Mouse (Mus musculus): ENCODE results near the gene Gfod2. TPM values are rescaled to one million over a fixed set of nuclear protein-coding genes. Genes with fewer than 3 reads are reported as not detected.

Gfod2 gene
- total and polyA plus RNA-seq, 2 experiments from 2014 or later, result 53.1 to 53.8 TPM

GRCm38 (mm10) chr8:105704955-105705354 is 53.5 kb downstream of the Gfod2 start:
- whole genome bisulfite sequencing, result 76% methylated on average over 6 of the region's 6 CpGs
- 0 out of 2 replicates have a peak, but pooled peaks cover 4% of the 10 kb centered on the region for H3K36me3 ChIP-seq (ENCODE audit: insufficient read depth, low read length)
- TF ChIP-seq CTCF (IDR thresholded peaks at IDR 0.05; ENCODE audit: low read depth), result no peak

GRCm38 (mm10) chr8:105704146-105704812 is 54.2 kb downstream of the Gfod2 start:
- TF ChIP-seq CTCF (IDR thresholded peaks at IDR 0.05; ENCODE audit: low read depth), result no peak
- ATAC-seq, result no peak
- Histone ChIP-seq H3K36me3 (ENCODE audit: insufficient read depth, low read length) (0 out of 2 replicates have a peak, but pooled peaks cover 4% of the 10 kb centered on the region), H3K9ac (replicated peaks; ENCODE audit: low read length) (no peak overlapping the region), H3K4me2 (ENCODE audit: low read depth, low read length) (no peak overlapping the region), H3K27me3 (ENCODE audit: insufficient read depth, low read length) (no peaks in the 10 kb centered on the region), H3K4me3 (ENCODE audit: low read length) (no peak overlapping the region), H3K27ac (no peak overlapping the region), H3K9me3 (ENCODE audit: low read length) (no peaks in the 10 kb centered on the region), H3K4me1 (ENCODE audit: insufficient read depth, low read length) (peaks cover 24% of the 10 kb centered on the region)
- DNase-seq (ENCODE audit: low spot score), result no peak
- WGBS, result 86% methylated on average over 34 of the region's 34 CpGs

More at GRCm38 (mm10) chr8:105704955-105705354, 53.5 kb downstream of the Gfod2 start:
- H3K4me2 ChIP-seq (ENCODE audit: low read depth, low read length), result no peak overlapping the region
- H3K27me3 ChIP-seq (ENCODE audit: insufficient read depth, low read length), result no peaks in the 10 kb centered on the region
- H3K4me3 ChIP-seq (ENCODE audit: low read length), result no peak overlapping the region
- DNase-seq (ENCODE audit: low spot score), result no peak
- no peak overlapping the region for H3K27ac ChIP-seq
- no peak overlapping the region for H3K9ac ChIP-seq (replicated peaks; ENCODE audit: low read length)
- no peak for ATAC-seq
- no peaks in the 10 kb centered on the region for H3K9me3 ChIP-seq (ENCODE audit: low read length)
- peaks cover 22% of the 10 kb centered on the region for H3K4me1 ChIP-seq (ENCODE audit: insufficient read depth, low read length)

GRCm38 (mm10) chr8:105702731-105703415 is 55.6 kb downstream of the Gfod2 start:
- DNase-seq (ENCODE audit: low spot score) (no peak), ATAC-seq (no peak)
- no peaks in the 10 kb centered on the region for H3K9me3 ChIP-seq (ENCODE audit: low read length)
- H3K9ac ChIP-seq (replicated peaks; ENCODE audit: low read length), result no peak overlapping the region
- no peak overlapping the region for H3K4me2 ChIP-seq (ENCODE audit: low read depth, low read length)
- WGBS, result 94% methylated on average over 24 of the region's 24 CpGs
- no peak overlapping the region for H3K4me3 ChIP-seq (ENCODE audit: low read length)
- TF ChIP-seq CTCF (IDR thresholded peaks at IDR 0.05; ENCODE audit: low read depth), result no peak
- H3K4me1 ChIP-seq (ENCODE audit: insufficient read depth, low read length), result peaks cover 19% of the 10 kb centered on the region
- no peak overlapping the region for H3K27ac ChIP-seq
- no peaks in the 10 kb centered on the region for H3K27me3 ChIP-seq (ENCODE audit: insufficient read depth, low read length)
- peaks cover 14% of the 10 kb centered on the region; the same call in 1 of the 2 replicates for H3K36me3 ChIP-seq (ENCODE audit: insufficient read depth, low read length)

- TF ChIP-seq CTCF (IDR thresholded peaks at IDR 0.05; ENCODE audit: low read depth), result no peak
- peak; percentile 38 for DNase-seq (ENCODE audit: low spot score)
- no peaks in the 10 kb centered on the region for H3K9me3 ChIP-seq (ENCODE audit: low read length)
- peak overlapping the region; percentile 92 for H3K27ac ChIP-seq
- peaks cover 19% of the 10 kb centered on the region; the same call in 1 of the 2 replicates for H3K36me3 ChIP-seq (ENCODE audit: insufficient read depth, low read length)
- WGBS, result 31% methylated on average over 18 of the region's 18 CpGs
- ATAC-seq, result peak; percentile 10; the same call in 1 of the 2 replicates
- H3K27me3 ChIP-seq (ENCODE audit: insufficient read depth, low read length), result no peaks in the 10 kb centered on the region
- peak overlapping the region; percentile 72 for H3K4me3 ChIP-seq (ENCODE audit: low read length)
- peak overlapping the region; percentile 53 for H3K9ac ChIP-seq (replicated peaks; ENCODE audit: low read length)
- H3K4me1 ChIP-seq (ENCODE audit: insufficient read depth, low read length), result peaks cover 19% of the 10 kb centered on the region
- H3K4me2 ChIP-seq (ENCODE audit: low read depth, low read length), result peak overlapping the region; percentile 98
These were observed 56.5 kb downstream of the Gfod2 start for GRCm38 (mm10) chr8:105702001-105702401.

DNA sequence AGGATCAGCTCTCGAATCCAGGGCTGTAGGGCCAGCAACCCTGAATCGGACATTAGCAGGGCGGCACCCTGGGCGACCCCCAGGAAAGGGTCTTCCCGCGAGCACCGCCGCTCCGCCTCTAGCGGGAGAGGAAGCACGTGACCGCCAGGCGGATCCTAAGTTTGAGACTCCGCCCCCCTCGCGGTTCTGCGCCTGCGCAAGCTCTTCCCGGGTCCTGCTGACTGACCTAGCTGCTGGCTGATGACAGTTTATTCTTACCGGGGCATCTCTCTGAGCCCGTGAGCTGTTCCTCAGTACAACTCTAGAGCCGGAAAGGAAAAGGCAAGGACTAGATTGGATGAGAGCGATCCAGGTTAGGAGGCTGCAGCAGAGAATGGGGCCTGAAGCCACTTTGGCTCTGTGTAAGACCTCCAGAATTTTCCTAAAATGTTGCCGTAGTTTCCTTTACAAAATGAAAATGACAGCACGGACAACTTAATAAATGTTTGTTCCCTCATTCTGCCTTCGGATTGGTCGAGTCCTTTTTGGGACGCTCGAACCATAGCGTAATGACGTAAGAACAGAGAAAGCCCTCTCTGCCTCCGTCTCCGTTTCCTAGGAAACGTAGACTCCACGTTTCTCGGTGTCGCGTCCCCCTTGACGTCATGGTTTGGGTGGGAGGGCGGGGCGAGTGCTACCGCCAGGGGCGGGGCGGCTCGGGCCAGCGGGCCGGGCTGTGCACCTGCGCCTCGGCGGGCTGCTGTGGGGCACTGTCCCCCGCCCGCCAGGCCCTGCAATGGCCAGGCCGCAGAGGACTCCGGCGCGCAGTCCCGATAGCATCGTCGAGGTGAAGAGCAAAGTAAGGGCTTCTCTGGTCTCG is 57.3 kb downstream of the Gfod2 start, which contains the start of the genes Acd and Pard6a:
Acd (minus strand) TSS at position 137 of the 859 bp plus-strand sequence.
Pard6a (plus strand) TSS at position 183 of the 859 bp plus-strand sequence.
- no peaks in the 10 kb centered on the region for H3K9me3 ChIP-seq (ENCODE audit: low read length)
- H3K9ac ChIP-seq (replicated peaks; ENCODE audit: low read length), result peak within 1 kb of the TSS; percentile 53
- no peaks in the 10 kb centered on the region for H3K27me3 ChIP-seq (ENCODE audit: insufficient read depth, low read length)
- H3K27ac ChIP-seq, result peak within 1 kb of the TSS; percentile 92
- TF ChIP-seq CTCF (IDR thresholded peaks at IDR 0.05; ENCODE audit: low read depth), result peak; percentile 34
- ATAC-seq (peak; percentile 80), DNase-seq (ENCODE audit: low spot score) (peak; percentile 97)
- WGBS, result under 1% methylated on average over 57 of the region's 60 CpGs
- H3K36me3 ChIP-seq (ENCODE audit: insufficient read depth, low read length), result peaks cover 24% of the 10 kb centered on the region; the same call in 1 of the 2 replicates
- H3K4me1 ChIP-seq (ENCODE audit: insufficient read depth, low read length), result peaks cover 11% of the 10 kb centered on the region
- peak within 1 kb of the TSS; percentile 98 for H3K4me2 ChIP-seq (ENCODE audit: low read depth, low read length)
- peak within 1 kb of the TSS; percentile 72 for H3K4me3 ChIP-seq (ENCODE audit: low read length)

GRCm38 (mm10) chr8:105700566-105700965 is 57.9 kb downstream of the Gfod2 start:
- 1% methylated on average over 21 of the region's 21 CpGs for WGBS
- H3K27me3 ChIP-seq (ENCODE audit: insufficient read depth, low read length), result no peaks in the 10 kb centered on the region
- peak overlapping the region; percentile 92 for H3K27ac ChIP-seq
- H3K4me1 ChIP-seq (ENCODE audit: insufficient read depth, low read length), result peaks cover 11% of the 10 kb centered on the region
- H3K4me2 ChIP-seq (ENCODE audit: low read depth, low read length), result peak overlapping the region; percentile 98
- H3K9me3 ChIP-seq (ENCODE audit: low read length), result no peaks in the 10 kb centered on the region
- TF ChIP-seq CTCF (IDR thresholded peaks at IDR 0.05; ENCODE audit: low read depth), result no peak
- H3K9ac ChIP-seq (replicated peaks; ENCODE audit: low read length), result peak overlapping the region; percentile 53
- peak overlapping the region; percentile 72 for H3K4me3 ChIP-seq (ENCODE audit: low read length)
- peak; percentile 55 for DNase-seq (ENCODE audit: low spot score)
- H3K36me3 ChIP-seq (ENCODE audit: insufficient read depth, low read length), result peaks cover 25% of the 10 kb centered on the region; the same call in 1 of the 2 replicates
- ATAC-seq, result peak; percentile 54

All from hindbrain, postnatal 0 days (tissue).